Mouse (Mus musculus) telencephalon, adult 2 months (tissue): Measurements from ENCODE around the gene Dnah1.

Experiments used
- DNase-seq: peaks from one replicate; pipeline ENCODE4 v3.0.0-alpha.2; 2011; ENCODE audit warnings: low read depth, low spot score

Dnah1 gene

DNA sequence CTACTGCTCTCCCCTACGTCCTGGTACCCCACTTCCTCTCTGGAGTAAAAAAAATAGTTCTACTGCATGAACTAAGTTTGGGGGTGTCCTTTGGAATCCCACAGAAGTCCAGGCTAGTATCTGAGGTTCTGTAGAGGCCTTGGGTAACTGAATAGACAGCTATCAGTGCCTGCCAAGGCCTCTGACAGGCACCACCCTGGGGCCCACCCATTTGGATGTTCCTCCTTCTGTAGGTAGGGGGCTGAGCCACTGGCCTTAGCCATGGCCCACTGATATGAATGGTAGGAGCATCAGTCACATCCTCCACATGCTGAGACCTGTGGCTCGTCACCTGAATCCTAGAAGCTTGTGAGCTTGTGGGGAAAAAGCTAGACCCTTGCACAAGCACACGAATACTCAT is 5.9 kb downstream of the Dnah1 start:
- no peak for DNase-seq

DNA sequence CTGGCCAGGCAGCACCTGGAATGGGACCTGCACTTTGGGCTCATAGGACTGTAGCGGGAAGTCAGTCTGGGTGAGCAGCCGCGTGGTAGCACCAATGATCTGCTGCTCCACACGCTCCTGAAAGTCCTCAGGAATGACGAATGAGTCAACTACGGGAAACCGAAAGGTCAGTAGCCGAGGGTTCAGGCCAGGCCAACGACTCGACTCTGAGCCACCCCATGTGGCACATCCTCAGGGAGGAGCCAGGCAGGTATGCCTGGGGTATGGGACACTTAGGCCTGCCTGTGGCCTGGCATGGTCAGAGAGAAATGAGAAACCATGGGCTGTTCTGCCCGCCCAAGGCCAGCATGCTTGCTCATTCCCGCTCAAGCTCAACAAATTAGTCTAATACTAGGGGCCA is 7.1 kb downstream of the Dnah1 start:
- no peak for DNase-seq

DNA sequence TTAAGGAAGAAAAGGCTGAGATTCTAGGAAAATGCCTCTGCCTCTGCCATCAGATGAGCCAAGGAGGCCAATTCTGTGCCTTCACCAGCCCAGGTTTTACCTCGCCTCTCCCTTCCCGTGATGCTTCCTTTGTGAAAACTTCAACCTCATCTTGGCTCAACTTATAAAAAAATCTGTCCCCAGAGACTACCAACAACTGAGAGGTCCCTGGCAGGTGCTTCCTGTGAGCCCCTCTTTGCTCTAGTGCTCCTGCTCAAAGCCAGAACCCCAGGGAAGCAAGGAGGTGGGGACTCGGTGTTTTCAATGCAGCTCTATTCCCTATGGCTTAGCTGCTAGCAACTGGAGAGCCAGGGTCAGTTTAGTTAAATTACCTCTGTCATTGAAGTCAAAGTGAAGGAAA is 10.5 kb downstream of the Dnah1 start:
- no peak for DNase-seq

DNA sequence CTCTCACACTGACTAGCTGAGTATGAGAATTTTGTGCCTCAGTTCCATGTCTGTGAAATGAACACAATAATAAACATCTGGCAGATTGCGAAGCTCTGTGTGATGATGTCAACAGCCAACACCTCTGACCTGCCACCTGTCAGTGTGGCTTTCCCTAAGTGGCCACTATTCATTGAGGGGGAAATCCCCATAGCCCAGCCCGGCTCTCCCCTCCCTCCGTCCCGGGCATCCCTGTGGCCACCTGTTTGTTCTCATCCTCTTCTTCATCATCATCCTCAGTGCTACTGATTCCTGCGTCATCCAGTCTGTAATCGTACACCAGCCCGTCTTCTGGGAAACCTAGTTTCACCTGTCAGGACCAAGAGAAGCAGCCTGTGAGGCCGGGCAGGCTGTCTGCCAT is 38.0 kb downstream of the Dnah1 start:
- no peak for DNase-seq

DNA sequence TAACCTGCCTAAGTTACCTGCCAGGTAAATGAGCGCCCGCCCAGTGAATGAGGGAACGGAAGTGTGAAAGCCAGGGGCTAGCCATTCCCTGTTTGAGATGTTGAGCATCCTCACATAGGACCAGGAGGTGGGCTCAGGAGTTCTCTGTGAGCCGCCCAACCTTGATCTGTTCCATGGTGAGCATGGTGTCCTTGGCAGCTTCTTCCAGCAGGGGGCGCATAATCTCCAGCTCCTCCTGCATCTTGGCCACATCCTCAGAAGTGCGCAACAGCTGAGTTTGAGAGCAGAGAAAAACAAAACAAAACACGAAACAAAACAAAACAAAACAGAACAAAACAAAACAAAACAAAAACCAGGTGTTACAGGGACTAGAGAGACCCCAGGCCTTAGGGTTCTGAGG is 51.5 kb downstream of the Dnah1 start:
- DNase-seq, result no peak

DNA sequence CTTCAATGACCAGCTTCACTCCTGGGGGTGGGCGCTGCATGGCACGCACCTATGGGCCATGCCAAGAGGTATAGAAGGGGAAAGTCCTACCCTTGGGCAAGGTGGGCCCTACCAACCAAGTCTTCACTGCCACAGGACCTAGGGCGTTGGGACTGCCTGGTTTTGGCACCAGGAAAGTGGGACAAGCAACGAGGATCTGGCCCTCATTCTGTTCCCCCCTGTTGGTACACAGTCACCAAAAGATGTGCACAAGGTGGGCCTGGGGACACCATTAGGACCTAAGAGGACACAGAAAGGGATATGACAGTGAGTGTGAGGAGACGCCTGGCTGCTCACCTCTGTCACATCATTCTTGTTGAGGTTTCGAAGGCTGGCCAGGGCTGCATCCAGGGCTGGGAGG is 52.6 kb downstream of the Dnah1 start:
- DNase-seq, result no peak

DNA sequence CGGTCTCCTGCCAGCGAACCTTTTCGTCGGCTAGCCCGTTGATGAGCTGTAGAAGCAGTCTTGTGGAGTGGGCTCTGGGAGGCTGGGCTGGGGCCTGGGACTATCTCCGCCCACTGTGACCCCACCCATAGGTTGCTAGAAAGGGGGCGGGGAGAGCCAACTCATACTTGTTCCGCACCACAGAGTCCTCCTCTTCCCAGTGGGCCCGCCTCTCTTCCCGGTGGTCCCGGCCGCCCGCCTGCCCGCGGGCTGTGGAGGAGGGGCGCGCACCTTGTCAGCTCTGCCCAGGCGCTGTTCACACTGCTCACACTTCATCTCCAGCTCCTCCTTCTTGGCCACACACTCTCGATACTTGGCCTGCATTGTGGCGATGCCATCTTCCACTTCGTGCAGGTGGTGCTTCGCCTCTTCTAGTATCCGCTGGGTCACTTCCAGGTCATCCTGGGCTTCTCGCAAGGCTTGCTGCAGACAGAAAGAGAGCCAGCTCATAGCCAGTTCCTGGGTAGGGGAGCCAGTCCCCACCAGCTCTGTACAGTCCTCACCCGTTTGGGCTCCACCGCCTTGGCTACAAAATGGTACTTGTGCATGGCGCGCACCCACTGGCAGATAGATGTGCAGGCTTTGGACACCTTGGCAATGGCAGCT is 54.1 kb downstream of the Dnah1 start:
- DNase-seq, result no peak

DNA sequence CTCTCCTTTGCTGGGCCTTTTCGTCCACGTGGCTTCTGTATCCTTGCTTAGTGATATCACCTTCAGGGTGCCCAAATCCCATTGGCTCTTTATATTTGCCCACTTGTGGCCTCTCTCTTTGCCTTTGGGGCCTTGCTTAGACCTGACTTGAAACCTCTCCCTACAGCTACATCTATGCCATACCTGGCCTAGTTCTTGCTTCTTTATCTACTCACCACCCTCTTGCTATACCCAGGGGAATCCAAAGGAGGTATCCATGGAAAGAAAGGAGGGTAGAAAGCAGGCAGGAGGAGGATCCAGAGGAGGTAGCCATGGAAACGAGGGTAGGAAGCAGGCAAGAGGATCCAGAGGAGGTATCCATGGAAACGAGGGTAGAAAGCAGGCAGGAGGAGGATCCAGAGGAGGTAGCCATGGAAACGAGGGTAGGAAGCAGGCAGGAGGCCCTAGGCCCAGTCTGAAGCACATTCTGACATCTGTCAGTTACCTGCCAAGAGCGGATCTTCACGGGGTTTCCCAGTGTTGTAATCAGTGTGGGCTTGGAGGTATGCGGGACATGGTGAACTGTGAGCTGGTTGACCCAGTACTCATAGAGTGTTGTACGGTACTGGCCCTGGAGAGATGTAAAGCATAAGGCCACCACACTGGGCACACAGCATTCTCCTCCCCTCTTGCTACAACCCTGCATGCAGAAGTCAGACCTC is 55.2 kb downstream of the Dnah1 start:
- DNase-seq, result peak; percentile 84

DNA sequence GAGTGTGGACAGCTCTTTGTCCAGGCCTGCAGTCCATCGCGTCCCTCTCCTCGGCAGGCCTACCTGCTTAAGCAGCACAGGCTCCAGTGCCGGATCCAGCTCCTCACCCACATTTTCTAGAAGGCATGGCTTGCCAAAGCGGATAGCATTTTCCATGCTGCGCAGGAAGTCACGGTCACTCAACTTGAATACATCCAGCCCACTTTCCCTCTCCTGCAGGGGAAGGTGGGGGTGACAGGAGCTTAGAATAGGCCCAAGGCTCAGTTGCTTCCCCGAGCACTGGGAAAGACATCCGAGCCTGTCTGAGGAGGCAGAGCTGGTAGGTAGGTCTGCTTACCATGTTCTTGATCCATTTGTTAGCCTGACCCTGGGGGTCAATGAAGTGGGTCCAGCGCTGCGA is 56.0 kb downstream of the Dnah1 start:
- DNase-seq, result peak; percentile 55

DNA sequence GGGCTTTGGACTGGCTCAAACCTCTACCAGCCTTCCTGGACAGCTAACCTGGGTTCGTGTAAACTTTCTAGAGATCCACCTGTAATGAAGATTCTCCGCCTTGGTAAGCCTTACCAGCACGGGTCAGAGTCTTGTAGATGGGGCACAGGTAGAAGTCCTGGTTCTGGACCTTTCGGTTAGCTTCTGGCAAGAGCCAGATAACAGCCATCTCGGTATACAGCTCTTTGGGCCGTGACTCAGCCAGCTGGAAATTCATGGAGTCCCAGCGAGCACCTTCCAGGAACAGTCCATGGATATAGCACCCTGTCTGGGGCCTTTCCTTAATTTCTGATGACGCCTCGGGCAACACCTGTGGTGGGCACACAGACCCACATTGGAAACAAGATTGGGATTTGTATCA is 62.8 kb downstream of the Dnah1 start:
- DNase-seq, result no peak

DNA sequence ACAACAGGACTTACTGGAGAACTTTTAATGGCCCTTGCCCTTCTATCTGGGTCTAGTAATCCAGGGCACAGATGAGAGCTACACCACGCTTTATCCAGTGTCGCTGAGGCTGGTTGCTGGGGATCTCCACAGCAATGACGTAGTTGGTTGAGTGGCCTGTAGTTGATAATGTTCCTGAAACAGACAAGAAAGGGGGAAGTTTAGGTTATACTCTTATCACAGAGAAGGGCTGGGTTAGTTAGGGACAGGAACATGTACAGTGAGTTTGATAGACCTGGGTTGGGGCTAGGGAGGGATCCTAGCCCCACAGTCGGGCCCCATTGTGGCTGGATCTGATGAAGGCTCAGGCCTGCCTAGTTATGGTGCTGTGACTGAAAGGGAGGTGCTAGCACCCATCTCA is 63.3 kb downstream of the Dnah1 start:
- DNase-seq, result no peak

DNA sequence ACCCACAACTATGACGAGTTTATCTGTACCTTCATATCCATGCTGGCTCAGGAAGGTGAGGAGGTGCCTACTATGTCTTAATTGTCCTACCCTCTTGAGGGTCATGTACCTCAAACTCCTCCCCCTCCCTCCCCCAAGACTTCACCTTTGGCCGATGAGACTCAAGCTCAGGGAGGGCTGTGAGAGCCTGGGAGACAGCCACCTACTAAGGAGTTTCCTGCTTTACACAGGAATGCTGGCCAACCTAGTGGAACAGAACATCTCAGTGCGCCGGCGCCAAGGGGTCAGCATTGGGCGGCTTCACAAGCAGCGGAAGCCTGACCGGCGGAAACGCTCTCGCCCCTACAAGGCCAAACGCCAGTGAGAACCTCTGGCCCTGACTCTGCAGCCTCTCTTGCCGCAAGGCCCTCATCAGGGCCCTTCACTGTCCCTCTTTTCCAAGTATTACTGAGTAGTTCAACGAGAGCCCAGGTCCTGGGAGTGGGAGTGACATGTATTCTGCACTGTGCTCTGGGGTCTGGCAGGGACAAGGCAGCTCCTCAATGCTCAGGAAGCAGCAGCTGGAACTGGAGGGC is 65.1 kb downstream of the Dnah1 start:
- no peak for DNase-seq

DNA sequence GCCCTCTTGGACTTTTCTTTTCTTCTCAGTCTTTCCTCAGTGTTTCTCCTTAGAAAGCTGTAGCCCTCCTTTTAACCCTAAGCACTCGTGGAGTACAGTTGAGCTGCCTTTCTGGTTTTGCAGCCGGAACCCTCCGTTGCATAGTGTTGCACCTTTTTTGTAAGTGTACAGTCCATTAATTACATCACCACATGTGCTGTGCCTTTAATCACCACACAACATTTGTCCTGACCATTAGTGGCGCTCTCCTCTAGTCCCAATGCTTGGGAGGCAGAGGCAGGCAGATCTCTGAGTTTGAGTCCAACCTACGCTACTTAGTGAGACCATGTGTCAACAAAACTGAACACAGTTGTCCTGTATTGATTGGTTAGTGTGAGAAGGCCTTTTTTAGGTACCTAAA is 71.6 kb downstream of the Dnah1 start:
- no peak for DNase-seq

DNA sequence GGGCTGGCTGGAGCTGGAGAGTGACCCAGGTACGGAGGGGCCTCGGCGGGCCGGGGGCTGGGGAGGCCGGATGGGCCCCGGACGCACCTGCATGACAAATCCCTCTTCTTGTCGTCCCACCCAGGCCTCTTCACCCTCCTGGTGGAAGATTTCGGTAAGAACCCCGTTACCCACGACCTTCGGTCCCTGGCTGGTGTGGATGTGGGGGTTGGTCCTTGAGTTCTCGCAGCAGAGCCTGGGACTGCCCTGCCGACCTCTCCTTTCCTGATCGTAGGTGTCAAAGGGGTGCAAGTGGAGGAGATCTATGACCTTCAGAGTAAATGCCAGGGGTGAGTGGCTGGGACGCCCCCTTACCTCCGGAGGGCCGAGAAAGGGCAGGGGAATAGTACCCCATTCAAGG is 72.1 kb downstream of the Dnah1 start:
- DNase-seq, result no peak

DNA sequence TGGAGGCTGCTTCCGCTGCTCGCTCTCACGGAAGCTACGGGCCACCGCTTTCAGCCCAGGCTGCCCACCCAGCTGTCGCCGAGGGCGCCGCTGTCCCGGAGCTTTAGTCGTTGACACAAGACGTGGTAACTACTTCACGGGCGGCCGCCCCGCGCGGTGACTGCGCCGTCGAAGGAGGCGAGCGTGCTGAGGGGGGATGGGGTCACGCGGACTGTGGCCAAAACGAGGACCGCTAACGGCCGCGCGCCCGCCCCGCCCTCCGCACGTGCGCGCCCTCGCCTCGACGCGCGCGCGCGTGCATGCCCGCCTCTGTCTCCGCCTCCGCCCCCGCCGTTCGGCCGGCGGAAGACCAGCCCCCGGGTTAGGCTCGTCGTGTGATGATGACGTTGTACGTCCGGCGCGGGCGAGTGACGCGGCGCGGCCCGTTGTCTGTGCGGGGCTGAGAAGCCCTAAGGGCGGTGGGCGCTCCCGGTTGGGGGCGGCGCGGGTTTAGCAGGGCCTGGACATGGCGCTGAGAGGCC is 72.6 kb downstream of the Dnah1 start, which contains the start of the genes Phf7 and Bap1:
TSS of gene Phf7 (minus strand) at position 234 of the 521 bp plus-strand sequence.
TSS of gene Bap1 (plus strand) at position 367 of the 521 bp plus-strand sequence.
- DNase-seq, result peak; percentile 79

DNA sequence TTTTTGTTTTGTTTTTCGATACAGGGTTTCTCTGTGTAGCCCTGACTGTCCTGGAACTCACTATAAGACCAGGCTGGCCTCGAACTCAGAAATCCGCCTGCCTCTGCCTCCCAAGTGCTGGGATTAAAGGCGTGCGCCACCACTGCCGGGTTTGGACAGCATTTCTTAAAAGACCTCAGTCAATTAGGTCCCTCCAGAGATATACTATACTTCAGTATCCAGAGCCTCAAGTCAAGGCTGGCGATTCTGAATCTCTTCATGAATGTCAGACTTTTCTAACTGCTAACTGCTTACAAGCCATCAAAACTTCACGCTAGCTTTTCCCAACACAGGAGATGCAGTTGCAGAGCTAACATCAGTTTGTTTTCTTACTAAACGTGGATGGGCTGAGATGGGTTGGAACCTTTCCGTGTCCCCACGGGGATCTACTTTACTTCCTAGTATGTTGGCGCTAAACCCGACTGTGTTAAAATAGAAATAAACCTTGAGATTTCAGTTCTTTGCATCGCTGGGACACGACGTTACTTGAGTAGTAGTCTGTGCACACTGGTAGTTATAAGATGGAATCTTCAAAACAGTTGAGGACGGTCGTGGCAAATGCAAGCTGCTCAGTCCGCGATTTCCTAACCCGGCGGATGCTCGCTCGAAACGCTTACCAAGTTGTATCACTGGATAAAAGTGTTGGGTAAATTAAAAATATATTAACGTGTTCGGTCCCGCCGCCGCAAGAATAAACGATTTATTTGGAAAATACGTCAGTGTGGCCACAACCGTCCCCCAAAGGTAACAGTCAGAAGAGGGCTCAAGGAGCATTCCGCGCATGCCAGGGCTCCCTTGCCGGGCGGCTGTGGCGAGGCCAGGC is 73.2 kb downstream of the Dnah1 start:
- DNase-seq, result no peak

DNA sequence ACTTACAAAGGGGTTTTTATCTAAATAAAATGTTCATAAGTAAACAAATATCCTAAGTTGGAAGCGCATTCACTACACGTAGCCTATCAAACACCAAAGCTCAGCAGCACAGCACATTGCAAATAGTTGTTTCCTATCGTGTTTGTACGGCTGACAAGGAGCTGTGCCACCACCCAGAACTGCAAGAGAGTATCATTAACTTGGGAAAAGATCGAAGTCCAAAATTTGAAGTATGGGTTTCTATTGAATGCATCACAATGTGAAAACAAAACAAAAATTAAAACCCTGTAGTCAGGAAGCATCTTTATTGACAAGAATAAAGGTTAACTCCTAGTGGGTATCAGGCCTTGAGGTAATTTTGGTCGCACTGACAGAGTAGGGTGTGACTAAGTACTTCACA is 75.3 kb downstream of the Dnah1 start:
- DNase-seq, result no peak

DNA sequence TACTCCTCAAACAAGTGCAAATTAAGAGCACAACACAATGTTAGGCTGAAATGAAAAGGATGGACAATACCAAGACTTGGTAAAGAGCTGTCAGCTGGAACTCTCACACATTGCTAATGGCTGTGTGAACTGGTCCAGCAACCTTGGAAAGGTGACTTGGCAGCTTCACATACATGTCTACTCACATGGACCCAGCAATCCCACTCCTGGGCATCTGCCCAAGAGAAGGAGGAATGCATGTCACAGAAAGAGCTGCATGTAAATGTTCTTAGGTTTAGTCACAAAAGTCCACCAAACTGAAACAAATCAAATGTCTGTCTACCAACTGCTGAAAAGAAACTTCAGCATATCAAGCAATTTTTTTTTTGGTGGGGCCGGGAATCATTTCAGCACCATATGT is 77.8 kb downstream of the Dnah1 start:
- no peak for DNase-seq

DNA sequence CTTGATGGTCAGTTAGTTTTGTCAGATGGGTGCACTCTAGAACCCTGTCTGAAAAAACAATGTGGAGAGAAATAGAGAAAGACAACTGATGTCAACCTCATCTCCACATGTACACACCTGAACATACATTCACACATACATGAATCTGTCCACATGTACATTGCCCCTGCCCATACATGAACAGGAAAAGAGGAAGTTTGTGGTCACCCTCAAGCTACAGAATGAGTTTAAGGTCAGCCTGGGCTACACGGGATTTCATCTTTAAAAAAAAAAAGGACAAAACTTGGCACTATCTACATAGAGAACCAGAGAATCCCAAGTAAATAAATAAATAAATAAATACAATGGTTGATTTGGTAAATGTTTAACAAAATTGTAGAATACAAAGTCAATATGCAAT is 78.9 kb downstream of the Dnah1 start:
- no peak for DNase-seq

DNA sequence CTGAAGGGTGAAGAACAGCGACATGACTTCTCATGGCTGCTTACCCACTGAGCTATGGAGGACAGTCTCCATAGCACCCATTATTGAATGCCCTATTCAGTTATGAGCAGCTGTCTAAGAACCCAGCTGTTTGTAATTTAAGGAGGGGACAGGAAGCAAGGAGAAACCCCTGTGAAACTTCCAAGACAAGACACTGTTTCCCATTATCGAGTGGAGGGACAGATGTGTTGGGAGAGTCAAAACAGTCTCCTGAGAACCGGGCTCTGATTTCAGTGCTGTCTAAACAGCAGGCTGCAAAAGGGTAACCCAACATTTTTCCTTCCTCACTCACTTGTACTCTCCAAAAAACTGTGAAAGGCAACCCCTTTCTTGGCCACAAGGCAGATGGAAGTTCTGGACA is 83.2 kb downstream of the Dnah1 start:
- DNase-seq, result no peak

DNA sequence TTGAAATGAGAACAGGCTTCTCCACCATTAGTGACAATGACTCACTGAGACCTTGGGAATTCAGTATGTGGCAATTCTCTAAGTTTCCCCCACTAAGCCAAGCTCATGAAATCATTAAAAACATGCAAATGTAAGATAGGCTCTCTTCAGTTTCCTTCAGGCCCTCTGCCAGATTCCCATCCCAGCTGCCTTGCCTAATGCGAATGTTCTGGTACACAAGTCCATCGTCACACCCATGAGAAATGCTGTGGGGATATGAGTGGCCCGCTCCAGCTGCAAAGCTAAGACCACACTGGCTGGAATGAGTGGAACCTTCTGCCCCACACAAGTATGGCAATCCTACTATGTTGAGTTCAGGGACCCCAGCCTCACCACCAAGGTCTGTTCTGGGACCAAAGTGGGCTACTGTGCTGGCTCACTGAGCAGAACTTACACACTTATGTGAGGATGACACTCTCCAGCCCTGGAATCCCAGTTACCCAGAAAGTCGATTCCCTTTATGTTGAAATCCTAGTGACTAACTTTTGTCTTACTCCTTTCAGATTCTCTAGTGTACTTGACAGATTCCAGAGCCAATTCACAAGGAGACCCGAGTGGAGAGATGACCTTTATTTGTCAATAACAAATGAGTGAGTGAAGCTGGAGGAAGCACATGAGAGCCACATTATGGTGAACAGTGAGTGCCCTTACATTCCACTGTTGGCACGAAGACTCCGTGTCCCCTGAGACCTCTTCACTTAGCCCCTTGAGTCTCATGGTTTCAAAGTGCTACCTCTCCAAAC is 86.4 kb downstream of the Dnah1 start:
- no peak for DNase-seq
